Mouse (Mus musculus): ENCODE results near the gene Hoxd8.

Gene Hoxd8

GRCm38 (mm10) chr2:74714156-74714789, 9.9 kb downstream of the Hoxd8 start:
- no peak for DNase-seq (ENCODE audit: low spot score in 2 of 2)

- DNase-seq (ENCODE audit: low spot score in 2 of 2): no peak
Observed at GRCm38 (mm10) chr2:74714881-74715280, 10.5 kb downstream of the Hoxd8 start.

- peak; percentile 39 to 72 for DNase-seq (ENCODE audit: low spot score in 2 of 2)
Observed at GRCm38 (mm10) chr2:74715504-74716241, 11.3 kb downstream of the Hoxd8 start.

GRCm38 (mm10) chr2:74720384-74720783, 16.0 kb downstream of the Hoxd8 start:
- DNase-seq (ENCODE audit: low spot score in 2 of 2): no peak

GRCm38 (mm10) chr2:74720955-74721491, 16.6 kb downstream of the Hoxd8 start:
- no peak for DNase-seq (ENCODE audit: low spot score in 2 of 2)

GRCm38 (mm10) chr2:74721882-74722281, 17.5 kb downstream of the Hoxd8 start:
- DNase-seq (ENCODE audit: low spot score in 2 of 2): no peak

GRCm38 (mm10) chr2:74722949-74723348, 18.5 kb downstream of the Hoxd8 start:
- no peak for DNase-seq (ENCODE audit: low spot score in 2 of 2)

GRCm38 (mm10) chr2:74724244-74725015, 20.0 kb downstream of the Hoxd8 start:
- DNase-seq (ENCODE audit: low spot score in 2 of 2): no peak

- no peak for DNase-seq (ENCODE audit: low spot score in 2 of 2)
Observed at GRCm38 (mm10) chr2:74725171-74725570, 20.8 kb downstream of the Hoxd8 start.

GRCm38 (mm10) chr2:74726551-74726950, 22.1 kb downstream of the Hoxd8 start, which contains the start of gene Gm28230:
Gene Gm28230 (plus strand): TSS chr2:74726728.
- DNase-seq (ENCODE audit: low spot score in 2 of 2): no peak

- no peak for DNase-seq (ENCODE audit: low spot score in 2 of 2)
Observed at GRCm38 (mm10) chr2:74726973-74727639, 22.7 kb downstream of the Hoxd8 start.

GRCm38 (mm10) chr2:74727640-74728302, 23.4 kb downstream of the Hoxd8 start:
- DNase-seq (ENCODE audit: low spot score in 2 of 2): no peak

- DNase-seq (ENCODE audit: low spot score in 2 of 2): no peak
Observed at GRCm38 (mm10) chr2:74728303-74728680, 23.9 kb downstream of the Hoxd8 start.

GRCm38 (mm10) chr2:74730331-74730730, 25.9 kb downstream of the Hoxd8 start:
- DNase-seq (ENCODE audit: low spot score in 2 of 2): no peak

- DNase-seq (ENCODE audit: low spot score in 2 of 2): no peak
Observed at GRCm38 (mm10) chr2:74731055-74731454, 26.6 kb downstream of the Hoxd8 start.

- no peak for DNase-seq (ENCODE audit: low spot score in 2 of 2)
Observed at GRCm38 (mm10) chr2:74731799-74732512, 27.5 kb downstream of the Hoxd8 start.

GRCm38 (mm10) chr2:74732513-74733316, 28.3 kb downstream of the Hoxd8 start:
- no peak for DNase-seq (ENCODE audit: low spot score in 2 of 2)

GRCm38 (mm10) chr2:74733317-74733661, 28.9 kb downstream of the Hoxd8 start:
- no peak for DNase-seq (ENCODE audit: low spot score in 2 of 2)

- no peak for DNase-seq (ENCODE audit: low spot score in 2 of 2)
Observed at GRCm38 (mm10) chr2:74733765-74734164, 29.4 kb downstream of the Hoxd8 start.

GRCm38 (mm10) chr2:74734451-74734850, 30.0 kb downstream of the Hoxd8 start:
- no peak for DNase-seq (ENCODE audit: low spot score in 2 of 2)

All from frontal cortex, postnatal 10 days (tissue).